Mouse (Mus musculus): Measurements from ENCODE around the gene Drosha. TPM values are rescaled to one million over a fixed set of nuclear protein-coding genes. Genes with fewer than 3 reads are reported as not detected.
"Not testable (repeated sequence)": the region's sequence is repeated elsewhere in the genome, so short reads cannot be mapped to it uniquely, and the experiment has no call there.

The Drosha gene
- 65.1 and 71.8 TPM in 2 replicates for polyA plus RNA-seq (2016; fragmentation: Nextera tagmentation; extraction: Ambion mirVana)

- Histone ChIP-seq H3K27me3 (no peaks in the 10 kb centered on the region), H3K4me2 (replicated peaks) (peak within 1 kb of the TSS; percentile 69), H3K4me1 (peaks cover 21% of the 10 kb centered on the region), H3K4me3 (peak within 1 kb of the TSS; percentile 91), H3K9me3 (replicated peaks) (no peaks in the 10 kb centered on the region), H3K36me3 (peaks cover 45% of the 10 kb centered on the region), H3K27ac (peak within 1 kb of the TSS; percentile 79), H3K9ac (peak within 1 kb of the TSS; percentile 88)
- under 1% methylated on average over 66 of the region's 67 CpGs for WGBS
- peak; percentile 100 for ATAC-seq (ENCODE audit: low FRiP score)
Measured at GRCm38 (mm10) chr15:12824197-12824952, at the start of gene Drosha, which contains the start of gene 6030458C11Rik. Gene Drosha, plus strand, starts transcription at chr15:12824815. Gene 6030458C11Rik, minus strand, starts transcription at chr15:12824649.

- Histone ChIP-seq H3K9me3 (replicated peaks) (0 out of 2 replicates have a peak, but pooled peaks cover 3% of the 10 kb centered on the region), H3K4me1 (no peaks in the 10 kb centered on the region), H3K27me3 (no peaks in the 10 kb centered on the region), H3K9ac (no peak overlapping the region), H3K36me3 (no peaks in the 10 kb centered on the region), H3K4me2 (replicated peaks) (no peak overlapping the region), H3K4me3 (no peak overlapping the region), H3K27ac (no peak overlapping the region)
- 86% methylated on average over 6 of the region's 6 CpGs for WGBS
- no peak for ATAC-seq (ENCODE audit: low FRiP score)
Measured at GRCm38 (mm10) chr15:12781296-12781695, 43.3 kb upstream of the Drosha start.

GRCm38 (mm10) chr15:12781729-12782326 lies 42.8 kb upstream of the Drosha start:
- Histone ChIP-seq H3K4me2 (replicated peaks) (no peak overlapping the region), H3K4me1 (no peaks in the 10 kb centered on the region), H3K36me3 (no peaks in the 10 kb centered on the region), H3K4me3 (no peak overlapping the region), H3K9ac (no peak overlapping the region), H3K27me3 (no peaks in the 10 kb centered on the region), H3K27ac (no peak overlapping the region), H3K9me3 (replicated peaks) (no peaks in the 10 kb centered on the region)
- ATAC-seq (ENCODE audit: low FRiP score), result no peak
- WGBS, result 81% methylated on average over 12 of the region's 16 CpGs

- Histone ChIP-seq H3K4me3 (no peak overlapping the region), H3K36me3 (no peaks in the 10 kb centered on the region), H3K27ac (no peak overlapping the region), H3K9ac (no peak overlapping the region), H3K9me3 (replicated peaks) (no peaks in the 10 kb centered on the region), H3K4me1 (peaks cover 4% of the 10 kb centered on the region; the same call in 1 of the 2 replicates), H3K27me3 (no peaks in the 10 kb centered on the region), H3K4me2 (replicated peaks) (no peak overlapping the region)
- no peak for ATAC-seq (ENCODE audit: low FRiP score)
- WGBS, result 85% methylated on average over 5 of the region's 5 CpGs
Measured at GRCm38 (mm10) chr15:12788536-12788935, 36.1 kb upstream of the Drosha start.

- Histone ChIP-seq H3K9ac (no peak overlapping the region), H3K4me1 (peaks cover 4% of the 10 kb centered on the region; the same call in 1 of the 2 replicates), H3K9me3 (replicated peaks) (no peaks in the 10 kb centered on the region), H3K27ac (no peak overlapping the region), H3K4me3 (no peak overlapping the region), H3K36me3 (no peaks in the 10 kb centered on the region), H3K27me3 (no peaks in the 10 kb centered on the region), H3K4me2 (replicated peaks) (no peak overlapping the region)
- 22% methylated on average over 10 of the region's 10 CpGs for WGBS
- no peak for ATAC-seq (ENCODE audit: low FRiP score)
Measured at GRCm38 (mm10) chr15:12789406-12789867, 35.2 kb upstream of the Drosha start.

- Histone ChIP-seq H3K36me3 (no peaks in the 10 kb centered on the region), H3K9ac (no peak overlapping the region), H3K9me3 (replicated peaks) (no peaks in the 10 kb centered on the region), H3K4me2 (replicated peaks) (no peak overlapping the region), H3K27me3 (no peaks in the 10 kb centered on the region), H3K27ac (no peak overlapping the region), H3K4me1 (peaks cover 4% of the 10 kb centered on the region; the same call in 1 of the 2 replicates), H3K4me3 (no peak overlapping the region)
- no peak for ATAC-seq (ENCODE audit: low FRiP score)
- 62% methylated on average over 6 of the region's 6 CpGs for WGBS
Measured at GRCm38 (mm10) chr15:12794311-12794710, 30.3 kb upstream of the Drosha start.

GRCm38 (mm10) chr15:12795457-12795894 lies 29.1 kb upstream of the Drosha start:
- H3K4me1 ChIP-seq, result no peaks in the 10 kb centered on the region
- no peak overlapping the region for H3K4me2 ChIP-seq (replicated peaks)
- no peaks in the 10 kb centered on the region for H3K36me3 ChIP-seq
- H3K9ac ChIP-seq, result no peak overlapping the region
- no peak for ATAC-seq (ENCODE audit: low FRiP score)
- WGBS, result 5% methylated on average over 2 of the region's 2 CpGs
- no peak overlapping the region for H3K4me3 ChIP-seq
- H3K9me3 ChIP-seq (replicated peaks), result no peaks in the 10 kb centered on the region
- no peaks in the 10 kb centered on the region for H3K27me3 ChIP-seq
- no peak overlapping the region for H3K27ac ChIP-seq

- Histone ChIP-seq H3K9me3 (replicated peaks) (no peaks in the 10 kb centered on the region), H3K27me3 (no peaks in the 10 kb centered on the region), H3K4me3 (no peak overlapping the region), H3K9ac (no peak overlapping the region), H3K27ac (no peak overlapping the region), H3K4me1 (no peaks in the 10 kb centered on the region), H3K36me3 (no peaks in the 10 kb centered on the region), H3K4me2 (replicated peaks) (no peak overlapping the region)
- ATAC-seq (ENCODE audit: low FRiP score), result no peak
- 54% methylated on average over 13 of the region's 13 CpGs for WGBS
Measured at GRCm38 (mm10) chr15:12795909-12796470, 28.6 kb upstream of the Drosha start.

GRCm38 (mm10) chr15:12798043-12798442 lies 26.6 kb upstream of the Drosha start:
- no peak overlapping the region for H3K4me2 ChIP-seq (replicated peaks)
- ATAC-seq (ENCODE audit: low FRiP score), result no peak

GRCm38 (mm10) chr15:12800405-12801141 lies 24.0 kb upstream of the Drosha start:
- 56% methylated on average over 15 of the region's 15 CpGs for WGBS
- H3K9ac ChIP-seq, result no peak overlapping the region

More at GRCm38 (mm10) chr15:12798043-12798442, 26.6 kb upstream of the Drosha start:
- Histone ChIP-seq H3K9me3 (replicated peaks) (no peaks in the 10 kb centered on the region), H3K27me3 (no peaks in the 10 kb centered on the region), H3K4me3 (no peak overlapping the region), H3K27ac (no peak overlapping the region), H3K4me1 (no peaks in the 10 kb centered on the region), H3K36me3 (no peaks in the 10 kb centered on the region), H3K9ac (no peak overlapping the region)
- WGBS, result 84% methylated on average over 6 of the region's 6 CpGs

GRCm38 (mm10) chr15:12801142-12801506 lies 23.5 kb upstream of the Drosha start:
- WGBS, result 85% methylated on average over 2 of the region's 2 CpGs
- not testable (repeated sequence) for H3K4me1 ChIP-seq; ATAC-seq (ENCODE audit: low FRiP score); H3K36me3 ChIP-seq; H3K27me3 ChIP-seq; H3K4me3 ChIP-seq; H3K27ac ChIP-seq; H3K9ac ChIP-seq; H3K4me2 ChIP-seq (replicated peaks); H3K9me3 ChIP-seq (replicated peaks)

More at GRCm38 (mm10) chr15:12800405-12801141, 24.0 kb upstream of the Drosha start:
- Histone ChIP-seq H3K27me3 (no peaks in the 10 kb centered on the region), H3K27ac (no peak overlapping the region), H3K4me2 (replicated peaks) (no peak overlapping the region), H3K4me3 (no peak overlapping the region), H3K36me3 (no peaks in the 10 kb centered on the region), H3K9me3 (replicated peaks) (no peaks in the 10 kb centered on the region), H3K4me1 (no peaks in the 10 kb centered on the region)
- no peak for ATAC-seq (ENCODE audit: low FRiP score)

- Histone ChIP-seq H3K27ac (no peak overlapping the region), H3K4me1 (no peaks in the 10 kb centered on the region), H3K9ac (no peak overlapping the region), H3K27me3 (no peaks in the 10 kb centered on the region), H3K9me3 (replicated peaks) (no peaks in the 10 kb centered on the region), H3K4me3 (no peak overlapping the region), H3K4me2 (replicated peaks) (no peak overlapping the region), H3K36me3 (peaks cover 29% of the 10 kb centered on the region)
- ATAC-seq (ENCODE audit: low FRiP score), result no peak
- 83% methylated on average over 4 of the region's 4 CpGs for WGBS
Measured at GRCm38 (mm10) chr15:12805071-12805470, 19.5 kb upstream of the Drosha start.
